Mouse (Mus musculus) adrenal gland, postnatal 36 days (tissue): ENCODE measurements at regions not wholly inside any gene's neighbourhood (a gene's known extent, or its start where the extent isn't known, plus 50 kb on each side); places are given as distances from the start of the nearest gene placed in this dataset.

Experiments used
- DNase-seq, 2 experiments: peaks; one replicate each; pipeline ENCODE4 v3.0.0; 2021; ENCODE audit warnings: mixed read lengths in 1 of 2

- DNase-seq = no peak
These were observed 131.7 kb upstream of the Marcks start for GRCm38 (mm10) chr10:37270236-37271000.

GRCm38 (mm10) chr10:37266909-37267308, 128.2 kb upstream of the Marcks start:
- DNase-seq = no peak

- no peak for DNase-seq
These were observed 122.2 kb upstream of the Marcks start for GRCm38 (mm10) chr10:37260791-37261488.

GRCm38 (mm10) chr10:37259186-37259585, 120.5 kb upstream of the Marcks start:
- no peak for DNase-seq

- DNase-seq = no peak
These were observed 118.8 kb upstream of the Marcks start for GRCm38 (mm10) chr10:37257544-37257943.

GRCm38 (mm10) chr10:37250934-37251521, 112.3 kb upstream of the Marcks start:
- DNase-seq = no peak

- peak in 1 of 2 experiments; percentile 22 for DNase-seq
These were observed 111.4 kb upstream of the Marcks start for GRCm38 (mm10) chr10:37250157-37250556.

- no peak for DNase-seq
These were observed 110.8 kb upstream of the Marcks start for GRCm38 (mm10) chr10:37249511-37249910.

- DNase-seq = peak; percentile 19 to 40
These were observed 108.4 kb upstream of the Marcks start for GRCm38 (mm10) chr10:37247121-37247520.

GRCm38 (mm10) chr10:37243136-37243535, 104.4 kb upstream of the Marcks start:
- no peak for DNase-seq

GRCm38 (mm10) chr10:37241821-37242263, 103.1 kb upstream of the Marcks start:
- DNase-seq = no peak

GRCm38 (mm10) chr10:37240634-37241033, 101.9 kb upstream of the Marcks start:
- no peak for DNase-seq

GRCm38 (mm10) chr10:37240201-37240600, 101.5 kb upstream of the Marcks start:
- no peak for DNase-seq

- no peak for DNase-seq
These were observed 97.5 kb upstream of the Marcks start for GRCm38 (mm10) chr10:37236001-37236822.

GRCm38 (mm10) chr10:37231936-37232556, 93.3 kb upstream of the Marcks start:
- peak; percentile 5 to 20 for DNase-seq

- DNase-seq = no peak
These were observed 92.4 kb upstream of the Marcks start for GRCm38 (mm10) chr10:37231159-37231558.

- DNase-seq = peak; percentile 22 to 33
These were observed 89.2 kb upstream of the Marcks start for GRCm38 (mm10) chr10:37227889-37228288.

- DNase-seq = no peak
These were observed 83.0 kb upstream of the Marcks start for GRCm38 (mm10) chr10:37221730-37222129.

GRCm38 (mm10) chr10:37220434-37220833, 81.7 kb upstream of the Marcks start:
- no peak for DNase-seq

- peak in 1 of 2 experiments; percentile 11 for DNase-seq
These were observed 81.2 kb upstream of the Marcks start for GRCm38 (mm10) chr10:37219936-37220335.

GRCm38 (mm10) chr10:37219381-37219780, 80.7 kb upstream of the Marcks start:
- DNase-seq = no peak

GRCm38 (mm10) chr10:37214656-37215055, 75.9 kb upstream of the Marcks start:
- no peak for DNase-seq
